18 mouse cellular contexts compared by ENCODE assay signal in the genomic region with DNA sequence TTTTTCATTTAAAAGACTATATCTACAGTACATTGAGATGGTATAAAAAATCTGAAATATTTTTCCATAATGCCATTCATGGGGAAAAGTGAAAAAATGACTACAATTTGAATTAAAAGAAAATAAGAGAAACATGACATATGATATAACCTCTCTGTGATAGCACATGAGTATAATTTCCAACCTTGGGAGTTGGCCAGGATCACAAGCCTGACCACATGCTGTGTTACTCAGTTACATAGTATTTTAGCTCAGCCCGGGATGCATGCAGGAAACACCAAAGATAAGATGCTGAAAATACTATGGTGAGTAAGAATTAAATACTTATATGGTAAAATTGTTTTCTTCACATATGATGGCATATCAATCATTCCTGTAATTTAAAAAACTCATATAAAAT.
"Had no signal": no experiment of that assay in that cellular context is flagged by ENCODE, and none has a peak within 500 bp of the region (broad histone marks: within the 10 kb centered on the region; RNA-seq: fewer than 3 reads in every experiment).

No protein-coding gene starts in this region.

- H3K4me3 ChIP-seq: midbrain, embryonic 10.5 days; midbrain, embryonic 12.5 days; myocyte; neural tube, embryonic 13.5 days; neural tube, embryonic 15.5 days had no signal

- H3K27me3 ChIP-seq: midbrain, embryonic 12.5 days; neural tube, embryonic 13.5 days; neural tube, embryonic 15.5 days had no signal

- H3K36me3 ChIP-seq: midbrain, embryonic 10.5 days; midbrain, embryonic 12.5 days; neural tube, embryonic 13.5 days; neural tube, embryonic 15.5 days had no signal

- DNase-seq: lung, adult 18-20 months; lung, embryonic 14.5 days; lung, postnatal 10 days; lung, postnatal 4 days; midbrain, embryonic 14.5 days; retina, postnatal 1 day; right cerebral cortex, adult 18-20 months; right cerebral cortex, postnatal 25 days; right cerebral cortex, postnatal 4 days; spleen, adult 18-20 months; thymus, adult 18-20 months; thymus, postnatal 14 days; thymus, postnatal 36 days had no signal
